ENCODE assay signal across 9 mouse cellular contexts in the genomic region with DNA sequence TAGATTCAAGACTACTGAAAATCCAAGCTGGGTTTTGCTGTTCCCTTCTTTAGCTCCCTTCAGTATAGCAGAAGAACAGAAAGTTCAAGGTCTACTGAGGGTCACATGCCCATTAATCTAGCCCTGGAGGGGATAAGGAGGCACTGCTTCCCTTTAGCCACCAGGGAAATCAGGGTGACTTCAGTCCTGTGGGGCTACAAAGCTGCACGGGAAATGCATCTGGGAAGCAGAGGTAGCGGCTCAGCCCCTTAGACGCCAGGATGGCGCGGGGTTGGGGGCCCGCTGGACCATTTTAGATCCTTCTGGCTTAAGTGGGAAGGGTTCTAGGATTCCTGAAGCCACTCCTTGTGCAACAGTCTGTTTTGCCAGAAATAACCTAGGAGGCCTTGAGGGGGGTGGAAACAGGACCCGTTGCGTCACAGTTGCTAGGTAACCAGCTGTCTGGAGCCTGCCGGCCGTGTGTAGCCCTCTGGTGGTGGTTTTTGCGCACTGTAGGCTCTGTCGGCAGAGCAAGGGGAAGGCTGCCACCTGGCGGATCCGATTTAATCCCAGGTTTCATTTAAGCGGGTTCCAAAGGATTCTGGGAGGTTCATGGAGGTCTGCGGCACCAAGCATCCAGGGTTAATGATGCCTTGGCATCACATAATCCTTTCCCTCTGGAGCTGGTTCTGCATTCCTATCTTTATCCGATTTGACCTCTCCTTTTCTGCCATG. TPM values are rescaled to one million over a fixed set of nuclear protein-coding genes. Genes with fewer than 3 reads are reported as not detected.
DNase-seq lines count a peak whose midpoint lies in the region; ATAC-seq lines count a peak whose summit lies in the region.
"Had no signal": no experiment of that assay in that cellular context is flagged by ENCODE, and none has a peak within 500 bp of the region (broad histone marks: within the 10 kb centered on the region; RNA-seq: fewer than 3 reads in every experiment).

No protein-coding gene starts in this region.

- H3K9me3 ChIP-seq in forebrain, embryonic 11.5 days (ENCODE audit: control insufficient read depth, low read length): no peaks in the 10 kb centered on the region
- no peaks in the 10 kb centered on the region for H3K9me3 ChIP-seq in heart, embryonic 15.5 days (replicated peaks)
- no peaks in the 10 kb centered on the region for H3K9me3 ChIP-seq in liver, embryonic 12.5 days (replicated peaks)
- H3K9me3 ChIP-seq in stomach, embryonic 14.5 days (ENCODE audit: control insufficient read depth, low read depth, low read length): no peaks in the 10 kb centered on the region

- 7% methylated on average over 17 of the region's 17 CpGs for WGBS in forebrain, embryonic 11.5 days
- 6% methylated on average over 17 of the region's 17 CpGs for WGBS in heart, embryonic 15.5 days
- WGBS in liver, embryonic 12.5 days (ENCODE audit: insufficient replicate concordance): 9% methylated on average over 17 of the region's 17 CpGs
- 3% methylated on average over 17 of the region's 17 CpGs for WGBS in stomach, embryonic 14.5 days

- ATAC-seq in CD4-positive, CD25-positive, alpha-beta regulatory T cell, adult 4 months: peak; percentile 74
- ATAC-seq in forebrain, embryonic 11.5 days (replicated peaks; ENCODE audit: low FRiP score): peak; percentile 93
- peak; percentile 89 for ATAC-seq in heart, embryonic 15.5 days (replicated peaks; ENCODE audit: insufficient number of reproducible peaks, insufficient read depth, low FRiP score, low read depth)
- peak; percentile 66 for ATAC-seq in liver, embryonic 12.5 days
- ATAC-seq in stomach, embryonic 14.5 days (ENCODE audit: insufficient number of reproducible peaks, insufficient read depth, low FRiP score, low read depth): peak; percentile 94

- no peaks in the 10 kb centered on the region; the same call in 1 of the 2 replicates for H3K4me1 ChIP-seq in forebrain, embryonic 11.5 days (replicated peaks; ENCODE audit: control insufficient read depth, insufficient read depth, low read length)
- H3K4me1 ChIP-seq in heart, embryonic 15.5 days (replicated peaks): peaks cover 43% of the 10 kb centered on the region
- peaks cover 4% of the 10 kb centered on the region; the same call in 1 of the 2 replicates for H3K4me1 ChIP-seq in liver, embryonic 12.5 days
- H3K4me1 ChIP-seq in stomach, embryonic 14.5 days (ENCODE audit: control insufficient read depth, insufficient read depth, low read length): peaks cover 6% of the 10 kb centered on the region

- H3K27me3 ChIP-seq in forebrain, embryonic 11.5 days (ENCODE audit: control insufficient read depth, insufficient read depth, low read length): no peaks in the 10 kb centered on the region
- no peaks in the 10 kb centered on the region for H3K27me3 ChIP-seq in heart, embryonic 15.5 days
- H3K27me3 ChIP-seq in liver, embryonic 12.5 days (replicated peaks): peaks cover 57% of the 10 kb centered on the region
- H3K27me3 ChIP-seq in stomach, embryonic 14.5 days (ENCODE audit: control insufficient read depth, insufficient read depth, low read length): no peaks in the 10 kb centered on the region

- no peak overlapping the region for H3K4me3 ChIP-seq in forebrain, embryonic 11.5 days (ENCODE audit: low read depth, low read length)
- peak overlapping the region; percentile 9; the same call in 1 of the 2 replicates for H3K4me3 ChIP-seq in heart, embryonic 15.5 days
- H3K4me3 ChIP-seq in liver, embryonic 12.5 days: no peak overlapping the region
- peak overlapping the region; percentile 5; the same call in 1 of the 2 replicates for H3K4me3 ChIP-seq in stomach, embryonic 14.5 days (ENCODE audit: low read depth, low read length)
- H3K4me3 ChIP-seq: erythroblast, embryonic 14.5 days had no signal

- H3K4me2 ChIP-seq in forebrain, embryonic 11.5 days (ENCODE audit: low read depth, low read length, severe bottlenecking): peak overlapping the region; percentile 40; the same call in 1 of the 2 replicates
- peak overlapping the region; percentile 51 for H3K4me2 ChIP-seq in heart, embryonic 15.5 days
- 0 out of 2 replicates have a peak overlapping the region, but pooled peaks have one; percentile 8 for H3K4me2 ChIP-seq in liver, embryonic 12.5 days
- H3K4me2 ChIP-seq in stomach, embryonic 14.5 days (replicated peaks; ENCODE audit: low read depth, low read length): peak overlapping the region; percentile 39

- H3K36me3 ChIP-seq in forebrain, embryonic 11.5 days (ENCODE audit: control insufficient read depth, insufficient read depth, low read length): no peaks in the 10 kb centered on the region
- peaks cover 32% of the 10 kb centered on the region for H3K36me3 ChIP-seq in heart, embryonic 15.5 days
- H3K36me3 ChIP-seq in liver, embryonic 12.5 days: no peaks in the 10 kb centered on the region
- H3K36me3 ChIP-seq in stomach, embryonic 14.5 days (ENCODE audit: control insufficient read depth, insufficient read depth, low read length): peaks cover 15% of the 10 kb centered on the region; the same call in 1 of the 2 replicates

- H3K9ac ChIP-seq in forebrain, embryonic 11.5 days (ENCODE audit: low read length): peak overlapping the region; percentile 41
- peak overlapping the region; percentile 26; the same call in 1 of the 2 replicates for H3K9ac ChIP-seq in heart, embryonic 15.5 days
- H3K9ac ChIP-seq in liver, embryonic 12.5 days: no peak overlapping the region
- no peak overlapping the region for H3K9ac ChIP-seq in stomach, embryonic 14.5 days (replicated peaks; ENCODE audit: low read depth, low read length)

- DNase-seq in c-Kit-positive CD71-negative TER-119-negative erythroid progenitor cells, embryonic 14.5 days (ENCODE audit: low read depth): peak; percentile 74
- DNase-seq in forebrain, embryonic 11.5 days (ENCODE audit: low spot score): peak; percentile 95
- DNase-seq in kidney, postnatal 14 days: peak; percentile 94
- DNase-seq in natural killer cell, adult 2 months (ENCODE audit: low spot score in 2 of 2): peak; percentile 56 to 83

- H3K27ac ChIP-seq in forebrain, embryonic 11.5 days (ENCODE audit: low read depth, low read length): no peak overlapping the region
- H3K27ac ChIP-seq in heart, embryonic 15.5 days: peak overlapping the region; percentile 87
- no peak overlapping the region for H3K27ac ChIP-seq in liver, embryonic 12.5 days
- H3K27ac ChIP-seq in stomach, embryonic 14.5 days (ENCODE audit: low read length): peak overlapping the region; percentile 71; the same call in 1 of the 2 replicates

RNA-seq across cellular contexts. Expression of gene Slc4a3, which starts 13.3 kb away (rescaled TPM):
- not detected for polyA plus RNA-seq in CD4-positive, CD25-positive, alpha-beta regulatory T cell, adult 4 months (2017; shearing (Covaris generic))
- 13.3 and 15.7 TPM in 2 replicates for polyA plus RNA-seq in forebrain, embryonic 11.5 days (2014; fragmentation: Nextera tagmentation; extraction: Ambion mirVana)
- 28.9 and 33.4 TPM in 2 replicates for polyA plus RNA-seq in heart, embryonic 15.5 days (2015; fragmentation: Nextera tagmentation; extraction: Ambion mirVana)
- 2.4 TPM in 2 replicates for polyA plus RNA-seq in liver, embryonic 12.5 days (2016; fragmentation: Nextera tagmentation; extraction: Ambion mirVana)
- 16.5 and 19.7 TPM in 2 replicates for polyA plus RNA-seq in stomach, embryonic 14.5 days (2014; fragmentation: Nextera tagmentation; extraction: Ambion mirVana)
- polyA plus RNA-seq: erythroblast, embryonic 14.5 days had no signal

RNA-seq across cellular contexts. Expression of gene Stk11ip, which starts 38.0 kb away (rescaled TPM):
- polyA plus RNA-seq in CD4-positive, CD25-positive, alpha-beta regulatory T cell, adult 4 months (2017; shearing (Covaris generic)): 10 to 100 TPM in 1 of 2 experiments, 1 to 10 TPM in 1; 10.0 to 18.3 TPM
- polyA plus RNA-seq in forebrain, embryonic 11.5 days (2014; fragmentation: Nextera tagmentation; extraction: Ambion mirVana): 23.9 and 27.6 TPM in 2 replicates
- polyA plus RNA-seq in heart, embryonic 15.5 days (2015; fragmentation: Nextera tagmentation; extraction: Ambion mirVana): 10.4 and 15.8 TPM in 2 replicates
- 10.2 and 10.5 TPM in 2 replicates for polyA plus RNA-seq in liver, embryonic 12.5 days (2016; fragmentation: Nextera tagmentation; extraction: Ambion mirVana)
- 16.8 and 19.0 TPM in 2 replicates for polyA plus RNA-seq in stomach, embryonic 14.5 days (2014; fragmentation: Nextera tagmentation; extraction: Ambion mirVana)

RNA-seq across cellular contexts. Expression of gene Inha, which starts 52.5 kb away (rescaled TPM):
- not detected for polyA plus RNA-seq in CD4-positive, CD25-positive, alpha-beta regulatory T cell, adult 4 months (2017; shearing (Covaris generic))
- 1.3 and 2.4 TPM in 2 replicates for polyA plus RNA-seq in forebrain, embryonic 11.5 days (2014; fragmentation: Nextera tagmentation; extraction: Ambion mirVana)
- polyA plus RNA-seq in heart, embryonic 15.5 days (2015; fragmentation: Nextera tagmentation; extraction: Ambion mirVana): 4.1 and 5.9 TPM in 2 replicates
- polyA plus RNA-seq in liver, embryonic 12.5 days (2016; fragmentation: Nextera tagmentation; extraction: Ambion mirVana): 1.1 and 1.2 TPM in 2 replicates
- polyA plus RNA-seq in stomach, embryonic 14.5 days (2014; fragmentation: Nextera tagmentation; extraction: Ambion mirVana): 7.2 and 7.4 TPM in 2 replicates
- polyA plus RNA-seq: erythroblast, embryonic 14.5 days had no signal

RNA-seq across cellular contexts. Expression of gene Obsl1, which starts 53.1 kb away (rescaled TPM):
- polyA plus RNA-seq in CD4-positive, CD25-positive, alpha-beta regulatory T cell, adult 4 months (2017; shearing (Covaris generic)): not detected
- 42.6 and 44.7 TPM in 2 replicates for polyA plus RNA-seq in forebrain, embryonic 11.5 days (2014; fragmentation: Nextera tagmentation; extraction: Ambion mirVana)
- polyA plus RNA-seq in heart, embryonic 15.5 days (2015; fragmentation: Nextera tagmentation; extraction: Ambion mirVana): 95.1 and 122 TPM in 2 replicates
- polyA plus RNA-seq in liver, embryonic 12.5 days (2016; fragmentation: Nextera tagmentation; extraction: Ambion mirVana): 25.2 and 27.9 TPM in 2 replicates
- 77.0 and 79.0 TPM in 2 replicates for polyA plus RNA-seq in stomach, embryonic 14.5 days (2014; fragmentation: Nextera tagmentation; extraction: Ambion mirVana)

Comparison
In these comparisons a context has a peak if more than half of its experiments do, and no peak if none do; other contexts are left out.
1. H3K27ac ChIP-seq: peak in heart, embryonic 15.5 days (single experiment) and stomach, embryonic 14.5 days (single experiment); none in forebrain, embryonic 11.5 days (single experiment) and liver, embryonic 12.5 days (single experiment).
2. H3K4me3 ChIP-seq: peak in heart, embryonic 15.5 days (single experiment) and stomach, embryonic 14.5 days (single experiment); none in forebrain, embryonic 11.5 days (single experiment) and liver, embryonic 12.5 days (single experiment).
3. H3K9ac ChIP-seq: peak in forebrain, embryonic 11.5 days (single experiment) and heart, embryonic 15.5 days (single experiment); none in liver, embryonic 12.5 days (single experiment) and stomach, embryonic 14.5 days (single experiment).
4. Peak in every context shown above with its lines, with median percentiles within 50 percentile points of each other: ATAC-seq, DNase-seq and H3K4me2 ChIP-seq.